Mouse (Mus musculus) liver, adult 2 months (tissue): ENCODE measurements at regions not wholly inside any gene's neighbourhood (a gene's known extent, or its start where the extent isn't known, plus 50 kb on each side); places are given as distances from the start of the nearest gene placed in this dataset.

Experiments used
- CTCF ChIP-seq: fragments of 200-500 bp; IDR thresholded peaks from 2 replicates; pipeline ENCODE4 v1.5.1; 2011; ENCODE audit warnings: low read depth, low read length, control low read depth
- POLR2A ChIP-seq: fragments of 200-500 bp; IDR thresholded peaks from 2 replicates; pipeline ENCODE4 v1.6.1; 2011; ENCODE audit warnings: low read length, control low read depth; ENCODE audit not compliant: insufficient read depth; ENCODE audit errors: extremely low read depth

DNA sequence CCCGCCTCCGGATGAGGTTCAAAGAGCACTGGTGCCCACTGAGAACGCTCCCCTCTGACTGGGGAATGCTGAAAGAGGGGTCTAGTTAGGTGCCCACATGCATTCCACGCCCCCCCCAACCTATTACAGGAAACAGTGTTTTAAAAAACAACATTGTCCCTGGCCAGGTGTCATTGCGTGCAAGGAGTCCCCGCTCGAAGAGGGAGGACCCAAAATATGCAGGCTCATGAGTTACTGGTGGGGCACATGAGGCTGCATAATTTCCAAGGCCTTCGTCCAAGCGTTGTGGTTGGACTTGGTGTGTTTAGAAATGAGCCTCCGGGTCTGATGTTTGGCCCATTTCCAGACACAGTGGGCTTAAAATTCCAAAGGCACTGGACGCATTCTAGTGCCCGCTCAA, 72.9 kb upstream of the Mrps6 start:
- no peak for TF ChIP-seq POLR2A
- TF ChIP-seq CTCF, result no peak
